Mouse (Mus musculus): ENCODE measurements at regions not wholly inside any gene's neighbourhood (a gene's known extent, or its start where the extent isn't known, plus 50 kb on each side); places are given as distances from the start of the nearest gene placed in this dataset.

DNA sequence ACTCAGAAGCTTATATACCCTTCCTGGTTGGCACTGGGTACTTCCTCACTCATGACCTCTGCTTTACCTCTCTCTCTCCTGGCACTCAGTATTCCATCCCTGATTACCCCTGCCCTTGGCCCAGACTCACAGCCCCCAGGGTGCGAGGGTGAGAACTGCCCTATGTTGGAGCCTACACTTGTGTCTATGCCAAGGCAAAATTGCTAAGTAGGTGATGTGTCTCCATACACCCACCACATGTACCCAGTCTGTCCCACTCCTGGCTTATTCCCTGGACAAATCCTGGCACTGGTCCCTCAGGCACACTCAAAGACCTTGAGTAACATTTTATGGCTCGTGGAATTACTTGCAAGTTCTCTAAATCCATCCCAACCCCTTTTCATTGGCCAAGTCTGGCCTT, 114.5 kb upstream of the Cd180 start:
- WGBS = 77% methylated on average over 2 of the region's 2 CpGs
- ATAC-seq (ENCODE audit: insufficient number of reproducible peaks, insufficient read depth, low FRiP score, low read depth) = no peak
- H3K27me3 ChIP-seq (ENCODE audit: control insufficient read depth, insufficient read depth, low read length) = no peaks in the 10 kb centered on the region
- H3K4me3 ChIP-seq (ENCODE audit: control insufficient read depth in 1 of 2, insufficient read depth in 1 of 2, low read depth in 1 of 2, low read length in 2 of 2) = no peak overlapping the region
- H3K36me3 ChIP-seq (ENCODE audit: control insufficient read depth, insufficient read depth, low read length) = no peaks in the 10 kb centered on the region
- no peak overlapping the region for H3K4me2 ChIP-seq (ENCODE audit: low read length)
- H3K9me3 ChIP-seq (ENCODE audit: control insufficient read depth, low read length) = no peaks in the 10 kb centered on the region
- H3K27ac ChIP-seq (replicated peaks in 1 of 2; ENCODE audit: control insufficient read depth in 1 of 2, insufficient read depth in 1 of 2, low read depth in 2 of 2, low read length in 2 of 2) = no peak overlapping the region
- H3K4me1 ChIP-seq (ENCODE audit: control insufficient read depth in 2 of 2, insufficient read depth in 2 of 2, low read length in 2 of 2) = peaks cover 0 to 1% of the 10 kb centered on the region in 2 experiments; a peak in 2 of 4 replicates
- H3K9ac ChIP-seq (ENCODE audit: low read length) = no peak overlapping the region

- H3K9me3 ChIP-seq (ENCODE audit: control insufficient read depth, low read length) = no peaks in the 10 kb centered on the region
- no peak overlapping the region for H3K4me3 ChIP-seq (ENCODE audit: control insufficient read depth in 1 of 2, insufficient read depth in 1 of 2, low read depth in 1 of 2, low read length in 2 of 2)
- no peak overlapping the region for H3K4me2 ChIP-seq (ENCODE audit: low read length)
- no peak overlapping the region for H3K27ac ChIP-seq (replicated peaks in 1 of 2; ENCODE audit: control insufficient read depth in 1 of 2, insufficient read depth in 1 of 2, low read depth in 2 of 2, low read length in 2 of 2)
- no peak for ATAC-seq (ENCODE audit: insufficient number of reproducible peaks, insufficient read depth, low FRiP score, low read depth)
- H3K27me3 ChIP-seq (ENCODE audit: control insufficient read depth, insufficient read depth, low read length) = no peaks in the 10 kb centered on the region
- H3K36me3 ChIP-seq (ENCODE audit: control insufficient read depth, insufficient read depth, low read length) = no peaks in the 10 kb centered on the region
- 84% methylated on average over 3 of the region's 3 CpGs for WGBS
- H3K4me1 ChIP-seq (ENCODE audit: control insufficient read depth in 2 of 2, insufficient read depth in 2 of 2, low read length in 2 of 2) = peaks cover 2 to 7% of the 10 kb centered on the region in 2 experiments; a peak in 2 of 4 replicates
- H3K9ac ChIP-seq (ENCODE audit: low read length) = no peak overlapping the region
Measured at GRCm38 (mm10) chr13:102579638-102580037, 113.7 kb upstream of the Cd180 start.

DNA sequence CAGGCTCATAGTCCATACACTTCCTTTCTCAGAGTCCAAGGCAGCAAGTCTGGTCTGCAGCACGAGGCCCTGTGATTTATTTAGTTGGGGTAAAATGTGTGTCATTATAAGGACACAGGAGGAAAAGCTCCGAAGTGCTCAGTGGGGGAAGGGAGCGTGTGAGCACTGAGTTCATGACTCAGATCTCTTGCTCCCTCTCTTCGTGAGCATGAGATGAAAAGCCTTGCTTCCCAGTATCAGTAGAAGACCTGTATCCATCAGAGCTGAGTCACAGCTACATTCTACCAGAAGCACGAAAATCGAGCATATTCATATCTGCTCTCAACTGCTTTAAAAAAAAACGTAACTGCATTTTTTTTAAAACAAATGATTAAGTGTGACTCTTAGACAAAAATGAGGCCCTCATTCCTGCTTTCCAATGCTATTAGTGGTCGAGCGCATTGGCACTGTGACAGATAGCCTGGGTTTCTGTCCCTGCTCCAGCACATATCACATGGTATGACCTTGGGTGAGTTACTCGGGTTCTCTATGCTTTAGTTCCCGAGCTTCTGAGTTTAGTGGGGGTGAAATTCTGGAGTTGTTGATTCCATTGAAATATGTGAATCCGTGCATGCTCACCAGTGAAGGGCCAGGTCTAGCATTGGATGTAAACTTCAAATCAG, 109.2 kb upstream of the Cd180 start:
- H3K4me3 ChIP-seq (ENCODE audit: control insufficient read depth in 1 of 2, insufficient read depth in 1 of 2, low read depth in 1 of 2, low read length in 2 of 2) = no peak overlapping the region
- 55% methylated on average over 12 of the region's 12 CpGs for WGBS
- ATAC-seq (ENCODE audit: insufficient number of reproducible peaks, insufficient read depth, low FRiP score, low read depth) = no peak
- H3K27ac ChIP-seq (replicated peaks in 1 of 2; ENCODE audit: control insufficient read depth in 1 of 2, insufficient read depth in 1 of 2, low read depth in 2 of 2, low read length in 2 of 2) = no peak overlapping the region; a peak in 1 of 4 replicates
- H3K36me3 ChIP-seq (ENCODE audit: control insufficient read depth, insufficient read depth, low read length) = no peaks in the 10 kb centered on the region
- H3K27me3 ChIP-seq (ENCODE audit: control insufficient read depth, insufficient read depth, low read length) = no peaks in the 10 kb centered on the region
- no peaks in the 10 kb centered on the region for H3K9me3 ChIP-seq (ENCODE audit: control insufficient read depth, low read length)
- no peak overlapping the region for H3K4me2 ChIP-seq (ENCODE audit: low read length)
- H3K9ac ChIP-seq (ENCODE audit: low read length) = no peak overlapping the region
- H3K4me1 ChIP-seq (ENCODE audit: control insufficient read depth in 2 of 2, insufficient read depth in 2 of 2, low read length in 2 of 2) = peaks cover 4 to 19% of the 10 kb centered on the region in 2 experiments

GRCm38 (mm10) chr13:102586215-102586614, 107.1 kb upstream of the Cd180 start:
- Histone ChIP-seq H3K4me2 (ENCODE audit: low read length) (no peak overlapping the region), H3K4me3 (ENCODE audit: control insufficient read depth in 1 of 2, insufficient read depth in 1 of 2, low read depth in 1 of 2, low read length in 2 of 2) (no peak overlapping the region), H3K36me3 (ENCODE audit: control insufficient read depth, insufficient read depth, low read length) (no peaks in the 10 kb centered on the region), H3K9me3 (ENCODE audit: control insufficient read depth, low read length) (no peaks in the 10 kb centered on the region), H3K4me1 (ENCODE audit: control insufficient read depth in 2 of 2, insufficient read depth in 2 of 2, low read length in 2 of 2) (peaks cover 9 to 36% of the 10 kb centered on the region in 2 experiments), H3K27ac (replicated peaks in 1 of 2; ENCODE audit: control insufficient read depth in 1 of 2, insufficient read depth in 1 of 2, low read depth in 2 of 2, low read length in 2 of 2) (no peak overlapping the region), H3K9ac (ENCODE audit: low read length) (no peak overlapping the region), H3K27me3 (ENCODE audit: control insufficient read depth, insufficient read depth, low read length) (no peaks in the 10 kb centered on the region)
- WGBS = 59% methylated on average over 6 of the region's 6 CpGs
- no peak for ATAC-seq (ENCODE audit: insufficient number of reproducible peaks, insufficient read depth, low FRiP score, low read depth)

DNA sequence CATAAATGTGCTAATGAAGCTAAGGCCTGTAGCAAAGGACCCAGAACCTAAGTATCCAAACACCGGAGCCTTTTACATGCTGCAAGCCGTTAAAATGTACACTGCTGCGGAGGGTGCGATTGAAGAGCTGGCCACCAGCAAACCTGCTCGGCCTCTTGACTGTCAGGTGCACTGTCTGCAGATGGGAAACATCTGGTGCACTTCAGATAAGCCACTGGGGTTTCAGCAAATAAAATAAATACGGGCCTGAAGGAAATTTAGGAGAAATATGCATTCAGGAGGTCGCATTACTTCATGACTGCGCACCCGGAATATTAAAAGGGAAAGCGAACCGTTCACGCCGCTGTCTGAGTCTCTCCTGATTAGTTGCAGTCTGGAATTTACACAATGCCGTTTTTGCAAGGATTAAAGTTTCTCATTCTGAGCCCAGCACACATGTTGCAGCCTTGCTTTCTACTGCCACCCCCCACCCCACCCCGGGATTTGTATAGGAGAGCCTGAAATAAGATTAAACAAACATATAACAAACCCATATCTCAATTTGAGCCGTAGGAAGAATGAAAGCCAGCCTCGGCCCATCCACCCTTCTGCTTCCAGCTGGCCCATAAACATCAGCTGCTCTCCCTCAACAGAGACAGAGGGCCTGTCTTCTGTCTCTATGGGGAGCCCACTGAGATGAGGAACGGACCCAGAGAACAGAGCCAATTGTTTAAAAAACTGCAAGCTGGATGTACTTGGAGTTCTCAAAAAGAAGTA, 103.5 kb upstream of the Cd180 start:
- H3K9me3 ChIP-seq (ENCODE audit: control insufficient read depth, low read length) = no peaks in the 10 kb centered on the region
- H3K9ac ChIP-seq (ENCODE audit: low read length) = no peak overlapping the region
- 53% methylated on average over 18 of the region's 18 CpGs for WGBS
- no peak for ATAC-seq (ENCODE audit: insufficient number of reproducible peaks, insufficient read depth, low FRiP score, low read depth)
- H3K36me3 ChIP-seq (ENCODE audit: control insufficient read depth, insufficient read depth, low read length) = no peaks in the 10 kb centered on the region
- no peak overlapping the region for H3K27ac ChIP-seq (replicated peaks in 1 of 2; ENCODE audit: control insufficient read depth in 1 of 2, insufficient read depth in 1 of 2, low read depth in 2 of 2, low read length in 2 of 2)
- H3K4me2 ChIP-seq (ENCODE audit: low read length) = peak overlapping the region; percentile 30
- 0 out of 4 replicates have a peak overlapping the region, but pooled peaks of 1 of the 2 experiments have one; percentile 1 for H3K4me3 ChIP-seq (ENCODE audit: control insufficient read depth in 1 of 2, insufficient read depth in 1 of 2, low read depth in 1 of 2, low read length in 2 of 2)
- peaks cover 21 to 43% of the 10 kb centered on the region in 2 experiments for H3K4me1 ChIP-seq (ENCODE audit: control insufficient read depth in 2 of 2, insufficient read depth in 2 of 2, low read length in 2 of 2)
- H3K27me3 ChIP-seq (ENCODE audit: control insufficient read depth, insufficient read depth, low read length) = no peaks in the 10 kb centered on the region

- Histone ChIP-seq H3K4me2 (ENCODE audit: low read length) (no peak overlapping the region), H3K27ac (replicated peaks in 1 of 2; ENCODE audit: control insufficient read depth in 1 of 2, insufficient read depth in 1 of 2, low read depth in 2 of 2, low read length in 2 of 2) (no peak overlapping the region), H3K9me3 (ENCODE audit: control insufficient read depth, low read length) (no peaks in the 10 kb centered on the region), H3K4me1 (ENCODE audit: control insufficient read depth in 2 of 2, insufficient read depth in 2 of 2, low read length in 2 of 2) (peaks cover 23 to 50% of the 10 kb centered on the region in 2 experiments), H3K4me3 (ENCODE audit: control insufficient read depth in 1 of 2, insufficient read depth in 1 of 2, low read depth in 1 of 2, low read length in 2 of 2) (no peak overlapping the region), H3K27me3 (ENCODE audit: control insufficient read depth, insufficient read depth, low read length) (no peaks in the 10 kb centered on the region), H3K9ac (ENCODE audit: low read length) (no peak overlapping the region), H3K36me3 (ENCODE audit: control insufficient read depth, insufficient read depth, low read length) (no peaks in the 10 kb centered on the region)
- WGBS = 69% methylated on average over 4 of the region's 4 CpGs
- ATAC-seq (ENCODE audit: insufficient number of reproducible peaks, insufficient read depth, low FRiP score, low read depth) = no peak
Measured at GRCm38 (mm10) chr13:102591803-102592537, 101.4 kb upstream of the Cd180 start.

GRCm38 (mm10) chr13:102593405-102594200, 99.8 kb upstream of the Cd180 start:
- H3K9me3 ChIP-seq (ENCODE audit: control insufficient read depth, low read length) = no peaks in the 10 kb centered on the region
- no peak overlapping the region for H3K4me2 ChIP-seq (ENCODE audit: low read length)
- H3K36me3 ChIP-seq (ENCODE audit: control insufficient read depth, insufficient read depth, low read length) = no peaks in the 10 kb centered on the region
- H3K4me1 ChIP-seq (ENCODE audit: control insufficient read depth in 2 of 2, insufficient read depth in 2 of 2, low read length in 2 of 2) = peaks cover 27 to 47% of the 10 kb centered on the region in 2 experiments
- WGBS = 86% methylated on average over 12 of the region's 12 CpGs
- H3K4me3 ChIP-seq (ENCODE audit: control insufficient read depth in 1 of 2, insufficient read depth in 1 of 2, low read depth in 1 of 2, low read length in 2 of 2) = no peak overlapping the region
- H3K27me3 ChIP-seq (ENCODE audit: control insufficient read depth, insufficient read depth, low read length) = no peaks in the 10 kb centered on the region
- no peak for ATAC-seq (ENCODE audit: insufficient number of reproducible peaks, insufficient read depth, low FRiP score, low read depth)
- no peak overlapping the region for H3K9ac ChIP-seq (ENCODE audit: low read length)
- no peak overlapping the region for H3K27ac ChIP-seq (replicated peaks in 1 of 2; ENCODE audit: control insufficient read depth in 1 of 2, insufficient read depth in 1 of 2, low read depth in 2 of 2, low read length in 2 of 2)
